Mouse (Mus musculus): ENCODE measurements around the gene Snrk. TPM values are rescaled to one million over a fixed set of nuclear protein-coding genes. Genes with fewer than 3 reads are reported as not detected.

The Snrk gene
- total and polyA plus RNA-seq, 2 experiments from 2014 or later, result 77.2 to 90.5 TPM

GRCm38 (mm10) chr9:122139236-122139635 lies 22.2 kb downstream of the Snrk start:
- H3K9me3 ChIP-seq (ENCODE audit: low read length), result no peaks in the 10 kb centered on the region
- H3K4me3 ChIP-seq (ENCODE audit: low read depth, low read length), result no peak overlapping the region
- H3K27me3 ChIP-seq (ENCODE audit: insufficient read depth, low read length), result no peaks in the 10 kb centered on the region
- H3K9ac ChIP-seq (replicated peaks; ENCODE audit: low read length, poor library complexity, severe bottlenecking), result no peak overlapping the region
- no peak overlapping the region for H3K27ac ChIP-seq (ENCODE audit: low read depth, low read length)
- H3K4me2 ChIP-seq (ENCODE audit: low read depth, low read length, poor library complexity, severe bottlenecking), result no peak overlapping the region
- DNase-seq (ENCODE audit: low spot score) (no peak), ATAC-seq (ENCODE audit: low FRiP score) (no peak)
- H3K36me3 ChIP-seq (ENCODE audit: insufficient read depth, low read length), result peaks cover 8% of the 10 kb centered on the region; the same call in 1 of the 2 replicates
- WGBS, result 66% methylated on average over 2 of the region's 2 CpGs
- H3K4me1 ChIP-seq (ENCODE audit: insufficient read depth, low read length), result no peaks in the 10 kb centered on the region
- no peak for TF ChIP-seq CTCF (IDR thresholded peaks at IDR 0.05)

- 81% methylated on average over 1 of the region's 1 CpGs for WGBS
- TF ChIP-seq CTCF (IDR thresholded peaks at IDR 0.05), result no peak
- Histone ChIP-seq H3K36me3 (ENCODE audit: insufficient read depth, low read length) (no peaks in the 10 kb centered on the region), H3K27ac (ENCODE audit: low read depth, low read length) (no peak overlapping the region), H3K9me3 (ENCODE audit: low read length) (no peaks in the 10 kb centered on the region), H3K9ac (replicated peaks; ENCODE audit: low read length, poor library complexity, severe bottlenecking) (no peak overlapping the region), H3K27me3 (ENCODE audit: insufficient read depth, low read length) (no peaks in the 10 kb centered on the region), H3K4me3 (ENCODE audit: low read depth, low read length) (no peak overlapping the region), H3K4me2 (ENCODE audit: low read depth, low read length, poor library complexity, severe bottlenecking) (no peak overlapping the region), H3K4me1 (ENCODE audit: insufficient read depth, low read length) (no peaks in the 10 kb centered on the region)
- no peak for ATAC-seq (ENCODE audit: low FRiP score)
- DNase-seq (ENCODE audit: low spot score), result no peak
Observed at GRCm38 (mm10) chr9:122143219-122143618, 26.2 kb downstream of the Snrk start.

- DNase-seq (ENCODE audit: low spot score), result no peak
- 97% methylated on average over 3 of the region's 3 CpGs for WGBS
- TF ChIP-seq CTCF (IDR thresholded peaks at IDR 0.05), result peak; percentile 38
Observed at GRCm38 (mm10) chr9:122144776-122145175, 27.7 kb downstream of the Snrk start.

GRCm38 (mm10) chr9:122145677-122146076 lies 28.6 kb downstream of the Snrk start:
- ATAC-seq (ENCODE audit: low FRiP score) (no peak), DNase-seq (ENCODE audit: low spot score) (no peak)
- TF ChIP-seq CTCF (IDR thresholded peaks at IDR 0.05), result no peak
- Histone ChIP-seq H3K9ac (replicated peaks; ENCODE audit: low read length, poor library complexity, severe bottlenecking) (no peak overlapping the region), H3K4me2 (ENCODE audit: low read depth, low read length, poor library complexity, severe bottlenecking) (no peak overlapping the region), H3K36me3 (ENCODE audit: insufficient read depth, low read length) (no peaks in the 10 kb centered on the region), H3K9me3 (ENCODE audit: low read length) (no peaks in the 10 kb centered on the region), H3K27ac (ENCODE audit: low read depth, low read length) (no peak overlapping the region), H3K27me3 (ENCODE audit: insufficient read depth, low read length) (no peaks in the 10 kb centered on the region), H3K4me3 (ENCODE audit: low read depth, low read length) (no peak overlapping the region), H3K4me1 (ENCODE audit: insufficient read depth, low read length) (no peaks in the 10 kb centered on the region)

More at GRCm38 (mm10) chr9:122144776-122145175, 27.7 kb downstream of the Snrk start:
- Histone ChIP-seq H3K27ac (ENCODE audit: low read depth, low read length) (no peak overlapping the region), H3K4me3 (ENCODE audit: low read depth, low read length) (no peak overlapping the region), H3K9me3 (ENCODE audit: low read length) (no peaks in the 10 kb centered on the region), H3K36me3 (ENCODE audit: insufficient read depth, low read length) (no peaks in the 10 kb centered on the region), H3K9ac (replicated peaks; ENCODE audit: low read length, poor library complexity, severe bottlenecking) (no peak overlapping the region), H3K27me3 (ENCODE audit: insufficient read depth, low read length) (no peaks in the 10 kb centered on the region), H3K4me2 (ENCODE audit: low read depth, low read length, poor library complexity, severe bottlenecking) (no peak overlapping the region), H3K4me1 (ENCODE audit: insufficient read depth, low read length) (no peaks in the 10 kb centered on the region)
- ATAC-seq (ENCODE audit: low FRiP score), result no peak

- H3K36me3 ChIP-seq (ENCODE audit: insufficient read depth, low read length), result no peaks in the 10 kb centered on the region
- no peaks in the 10 kb centered on the region for H3K4me1 ChIP-seq (ENCODE audit: insufficient read depth, low read length)
- DNase-seq (ENCODE audit: low spot score), result no peak
- no peaks in the 10 kb centered on the region for H3K27me3 ChIP-seq (ENCODE audit: insufficient read depth, low read length)
- TF ChIP-seq CTCF (IDR thresholded peaks at IDR 0.05), result no peak
- H3K27ac ChIP-seq (ENCODE audit: low read depth, low read length), result no peak overlapping the region
- no peaks in the 10 kb centered on the region for H3K9me3 ChIP-seq (ENCODE audit: low read length)
- ATAC-seq (ENCODE audit: low FRiP score), result no peak
- no peak overlapping the region for H3K4me3 ChIP-seq (ENCODE audit: low read depth, low read length)
- no peak overlapping the region for H3K4me2 ChIP-seq (ENCODE audit: low read depth, low read length, poor library complexity, severe bottlenecking)
- H3K9ac ChIP-seq (replicated peaks; ENCODE audit: low read length, poor library complexity, severe bottlenecking), result no peak overlapping the region
- 85% methylated on average over 4 of the region's 4 CpGs for WGBS
Observed at GRCm38 (mm10) chr9:122146124-122146870, 29.2 kb downstream of the Snrk start.

GRCm38 (mm10) chr9:122148356-122148755 lies 31.3 kb downstream of the Snrk start:
- ATAC-seq (ENCODE audit: low FRiP score) (no peak), DNase-seq (ENCODE audit: low spot score) (no peak)
- no peak overlapping the region for H3K4me2 ChIP-seq (ENCODE audit: low read depth, low read length, poor library complexity, severe bottlenecking)

More at GRCm38 (mm10) chr9:122148356-122148755, 31.3 kb downstream of the Snrk start:
- Histone ChIP-seq H3K27me3 (ENCODE audit: insufficient read depth, low read length) (no peaks in the 10 kb centered on the region), H3K4me1 (ENCODE audit: insufficient read depth, low read length) (no peaks in the 10 kb centered on the region), H3K9ac (replicated peaks; ENCODE audit: low read length, poor library complexity, severe bottlenecking) (no peak overlapping the region), H3K4me3 (ENCODE audit: low read depth, low read length) (no peak overlapping the region), H3K36me3 (ENCODE audit: insufficient read depth, low read length) (no peaks in the 10 kb centered on the region), H3K27ac (ENCODE audit: low read depth, low read length) (no peak overlapping the region), H3K9me3 (ENCODE audit: low read length) (no peaks in the 10 kb centered on the region)
- TF ChIP-seq CTCF (IDR thresholded peaks at IDR 0.05), result no peak
- 88% methylated on average over 3 of the region's 3 CpGs for WGBS
